Mouse (Mus musculus) neural tube, embryonic 10.5 days (tissue): Measurements from ENCODE around the gene Sult2a4.
"Not testable (repeated sequence)": the region's sequence is repeated elsewhere in the genome, so short reads cannot be mapped to it uniquely, and the experiment has no call there.

Source experiments
- DNase-seq: peaks from one replicate; pipeline ENCODE4 v3.0.0-alpha.2; 2017; ENCODE audit warnings: low spot score; ENCODE audit errors: extremely low spot score

The Sult2a4 gene

GRCm38 (mm10) chr7:13989507-13989906 is at the start of gene Sult2a4:
Sult2a4 (minus strand) TSS chr7:13989607.
- DNase-seq = not testable (repeated sequence)

- not testable (repeated sequence) for DNase-seq
Observed at GRCm38 (mm10) chr7:14030831-14031230, 41.4 kb upstream of the Sult2a4 start.

GRCm38 (mm10) chr7:14013083-14013482 is 23.7 kb upstream of the Sult2a4 start:
- no peak for DNase-seq

GRCm38 (mm10) chr7:14010686-14011085 is 21.3 kb upstream of the Sult2a4 start:
- DNase-seq = not testable (repeated sequence)
